Mouse (Mus musculus): ENCODE data around the gene Tgfb3. TPM values are rescaled to one million over a fixed set of nuclear protein-coding genes. Genes with fewer than 3 reads are reported as not detected.

Gene Tgfb3
- polyA plus RNA-seq, 1 experiment, result 1.3 TPM

DNA sequence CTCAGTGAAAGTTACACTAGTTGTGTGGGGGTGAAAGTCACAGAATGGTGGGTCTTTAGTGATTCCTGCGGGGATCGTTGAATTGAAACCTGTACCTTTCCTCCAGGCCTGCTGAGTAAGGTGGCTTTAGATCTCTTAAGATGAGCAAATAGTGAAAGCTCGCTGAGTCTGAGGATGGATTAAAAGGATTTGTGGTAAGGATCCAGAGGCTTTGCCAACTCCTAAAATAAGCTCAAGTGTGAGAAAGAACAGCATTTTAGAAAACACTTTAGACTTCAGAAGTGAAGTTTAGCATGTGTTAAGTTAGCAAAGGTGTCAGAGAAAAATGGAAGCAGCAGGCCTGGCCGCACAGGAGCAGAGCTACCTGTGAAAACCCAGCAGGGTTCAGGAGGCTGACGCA, 61.5 kb downstream of the Tgfb3 start:
- no peaks in the 10 kb centered on the region for H3K36me3 ChIP-seq (ENCODE audit: control insufficient read depth, insufficient read depth, low read length, poor library complexity, severe bottlenecking)
- no peak overlapping the region for H3K27ac ChIP-seq (ENCODE audit: insufficient read depth, low read length)
- H3K4me3 ChIP-seq (ENCODE audit: low read depth, low read length), result no peak overlapping the region
- TF ChIP-seq POLR2A (IDR thresholded peaks at IDR 0.05; ENCODE audit: insufficient read depth, low read length), result no peak
- no peak for TF ChIP-seq EP300 (IDR thresholded peaks at IDR 0.05; ENCODE audit: insufficient read depth, low read depth, low read length)
- TF ChIP-seq CTCF (IDR thresholded peaks at IDR 0.05; ENCODE audit: low read depth, low read length), result no peak
- H3K27me3 ChIP-seq (ENCODE audit: control insufficient read depth, insufficient read depth, low read length, poor library complexity, severe bottlenecking), result no peaks in the 10 kb centered on the region
- no peaks in the 10 kb centered on the region for H3K4me1 ChIP-seq (ENCODE audit: control insufficient read depth, insufficient read depth, low read length)
- no peak overlapping the region for H3K9ac ChIP-seq (ENCODE audit: low read depth, poor library complexity, severe bottlenecking)
- no peaks in the 10 kb centered on the region for H3K9me3 ChIP-seq (replicated peaks; ENCODE audit: control insufficient read depth, insufficient read depth, low read length, poor library complexity, severe bottlenecking)

- no peak overlapping the region for H3K4me3 ChIP-seq (ENCODE audit: low read depth, low read length)
- H3K9me3 ChIP-seq (replicated peaks; ENCODE audit: control insufficient read depth, insufficient read depth, low read length, poor library complexity, severe bottlenecking), result no peaks in the 10 kb centered on the region
- H3K27ac ChIP-seq (ENCODE audit: insufficient read depth, low read length), result no peak overlapping the region
- no peak overlapping the region for H3K9ac ChIP-seq (ENCODE audit: low read depth, poor library complexity, severe bottlenecking)
- TF ChIP-seq POLR2A (IDR thresholded peaks at IDR 0.05; ENCODE audit: insufficient read depth, low read length), result no peak
- no peak for TF ChIP-seq EP300 (IDR thresholded peaks at IDR 0.05; ENCODE audit: insufficient read depth, low read depth, low read length)
- TF ChIP-seq CTCF (IDR thresholded peaks at IDR 0.05; ENCODE audit: low read depth, low read length), result no peak
- no peaks in the 10 kb centered on the region for H3K36me3 ChIP-seq (ENCODE audit: control insufficient read depth, insufficient read depth, low read length, poor library complexity, severe bottlenecking)
- no peaks in the 10 kb centered on the region for H3K4me1 ChIP-seq (ENCODE audit: control insufficient read depth, insufficient read depth, low read length)
- H3K27me3 ChIP-seq (ENCODE audit: control insufficient read depth, insufficient read depth, low read length, poor library complexity, severe bottlenecking), result no peaks in the 10 kb centered on the region
Observed at GRCm38 (mm10) chr12:86015114-86015513, 63.7 kb downstream of the Tgfb3 start.

DNA sequence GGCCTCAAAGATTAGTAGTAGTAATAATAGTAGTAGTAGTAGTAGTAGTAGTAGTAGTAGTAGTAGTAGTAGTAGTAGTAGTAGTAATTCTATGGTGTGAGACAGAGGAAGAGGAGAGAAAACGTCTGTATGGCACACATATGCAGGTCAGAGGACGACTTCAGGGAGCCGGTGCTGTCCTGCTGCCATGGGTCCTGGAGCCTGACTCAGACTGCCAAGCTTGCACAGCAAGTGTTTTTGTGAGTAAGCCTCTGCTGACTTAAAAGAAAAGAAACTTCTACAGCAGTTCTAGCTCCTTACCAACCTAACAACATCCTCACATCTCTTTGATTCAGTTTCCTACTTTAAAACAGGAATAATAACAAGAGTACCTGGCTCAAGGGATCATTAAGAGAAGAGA, 64.2 kb downstream of the Tgfb3 start:
- H3K4me1 ChIP-seq (ENCODE audit: control insufficient read depth, insufficient read depth, low read length), result no peaks in the 10 kb centered on the region
- TF ChIP-seq POLR2A (IDR thresholded peaks at IDR 0.05; ENCODE audit: insufficient read depth, low read length) (no peak), EP300 (IDR thresholded peaks at IDR 0.05; ENCODE audit: insufficient read depth, low read depth, low read length) (no peak), CTCF (IDR thresholded peaks at IDR 0.05; ENCODE audit: low read depth, low read length) (no peak)
- H3K27ac ChIP-seq (ENCODE audit: insufficient read depth, low read length), result no peak overlapping the region

DNA sequence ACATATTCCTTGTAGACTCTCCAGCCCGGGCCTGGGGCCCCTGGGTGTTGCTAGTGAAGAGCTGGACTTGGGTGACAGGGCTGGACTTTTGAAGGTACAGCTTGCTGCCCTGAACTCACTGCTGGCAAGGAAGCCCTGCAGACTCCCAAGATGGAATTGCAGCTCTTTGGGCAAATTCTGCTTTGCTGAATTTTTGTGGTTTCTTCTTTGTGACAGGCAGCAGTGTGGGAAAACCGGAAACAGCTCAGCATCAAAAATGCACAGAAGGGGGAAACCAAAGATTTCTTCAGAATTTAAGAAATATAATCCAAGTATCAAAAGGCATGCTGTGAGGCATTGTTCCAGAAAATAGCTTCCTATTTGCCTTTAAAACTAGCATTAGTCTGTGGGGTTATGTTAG, 64.7 kb downstream of the Tgfb3 start:
- Histone ChIP-seq H3K4me3 (ENCODE audit: low read depth, low read length) (no peak overlapping the region), H3K27me3 (ENCODE audit: control insufficient read depth, insufficient read depth, low read length, poor library complexity, severe bottlenecking) (no peaks in the 10 kb centered on the region), H3K36me3 (ENCODE audit: control insufficient read depth, insufficient read depth, low read length, poor library complexity, severe bottlenecking) (no peaks in the 10 kb centered on the region), H3K9ac (ENCODE audit: low read depth, poor library complexity, severe bottlenecking) (no peak overlapping the region), H3K4me1 (ENCODE audit: control insufficient read depth, insufficient read depth, low read length) (no peaks in the 10 kb centered on the region), H3K9me3 (replicated peaks; ENCODE audit: control insufficient read depth, insufficient read depth, low read length, poor library complexity, severe bottlenecking) (no peaks in the 10 kb centered on the region), H3K27ac (ENCODE audit: insufficient read depth, low read length) (no peak overlapping the region)
- TF ChIP-seq POLR2A (IDR thresholded peaks at IDR 0.05; ENCODE audit: insufficient read depth, low read length), result no peak
- TF ChIP-seq EP300 (IDR thresholded peaks at IDR 0.05; ENCODE audit: insufficient read depth, low read depth, low read length), result no peak
- no peak for TF ChIP-seq CTCF (IDR thresholded peaks at IDR 0.05; ENCODE audit: low read depth, low read length)

More for the DNA sequence above, 64.2 kb downstream of the Tgfb3 start:
- Histone ChIP-seq H3K9me3 (replicated peaks; ENCODE audit: control insufficient read depth, insufficient read depth, low read length, poor library complexity, severe bottlenecking) (no peaks in the 10 kb centered on the region), H3K9ac (ENCODE audit: low read depth, poor library complexity, severe bottlenecking) (no peak overlapping the region), H3K36me3 (ENCODE audit: control insufficient read depth, insufficient read depth, low read length, poor library complexity, severe bottlenecking) (no peaks in the 10 kb centered on the region), H3K4me3 (ENCODE audit: low read depth, low read length) (no peak overlapping the region), H3K27me3 (ENCODE audit: control insufficient read depth, insufficient read depth, low read length, poor library complexity, severe bottlenecking) (no peaks in the 10 kb centered on the region)

- Histone ChIP-seq H3K9ac (ENCODE audit: low read depth, poor library complexity, severe bottlenecking) (no peak overlapping the region), H3K27ac (ENCODE audit: insufficient read depth, low read length) (no peak overlapping the region), H3K4me3 (ENCODE audit: low read depth, low read length) (no peak overlapping the region), H3K36me3 (ENCODE audit: control insufficient read depth, insufficient read depth, low read length, poor library complexity, severe bottlenecking) (no peaks in the 10 kb centered on the region), H3K9me3 (replicated peaks; ENCODE audit: control insufficient read depth, insufficient read depth, low read length, poor library complexity, severe bottlenecking) (no peaks in the 10 kb centered on the region), H3K4me1 (ENCODE audit: control insufficient read depth, insufficient read depth, low read length) (no peaks in the 10 kb centered on the region), H3K27me3 (ENCODE audit: control insufficient read depth, insufficient read depth, low read length, poor library complexity, severe bottlenecking) (no peaks in the 10 kb centered on the region)
- TF ChIP-seq CTCF (IDR thresholded peaks at IDR 0.05; ENCODE audit: low read depth, low read length) (no peak), EP300 (IDR thresholded peaks at IDR 0.05; ENCODE audit: insufficient read depth, low read depth, low read length) (no peak), POLR2A (IDR thresholded peaks at IDR 0.05; ENCODE audit: insufficient read depth, low read length) (no peak)
Observed at GRCm38 (mm10) chr12:86012195-86012594, 66.6 kb downstream of the Tgfb3 start.

DNA sequence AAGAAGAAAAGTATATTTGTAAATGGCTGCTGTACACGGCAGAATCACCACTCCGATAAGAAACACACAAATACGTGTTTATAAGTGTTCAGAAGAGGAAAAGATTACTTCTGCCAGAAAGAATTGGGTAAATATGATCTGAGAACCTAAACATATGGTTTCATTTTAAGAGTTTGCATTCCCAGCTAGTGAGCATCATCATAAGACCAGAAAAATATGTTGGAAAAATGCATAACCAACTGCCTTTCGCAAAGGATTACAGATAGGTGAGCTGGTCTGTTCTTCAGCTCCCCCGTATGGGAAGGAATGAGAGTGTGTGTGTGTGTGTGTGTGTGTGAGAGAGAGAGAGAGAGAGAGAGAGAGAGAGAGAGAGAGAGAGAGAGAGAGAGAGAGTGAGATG, 68.2 kb downstream of the Tgfb3 start:
- TF ChIP-seq CTCF (IDR thresholded peaks at IDR 0.05; ENCODE audit: low read depth, low read length) (no peak), POLR2A (IDR thresholded peaks at IDR 0.05; ENCODE audit: insufficient read depth, low read length) (no peak), EP300 (IDR thresholded peaks at IDR 0.05; ENCODE audit: insufficient read depth, low read depth, low read length) (no peak)
- Histone ChIP-seq H3K9ac (ENCODE audit: low read depth, poor library complexity, severe bottlenecking) (no peak overlapping the region), H3K36me3 (ENCODE audit: control insufficient read depth, insufficient read depth, low read length, poor library complexity, severe bottlenecking) (no peaks in the 10 kb centered on the region), H3K4me3 (ENCODE audit: low read depth, low read length) (no peak overlapping the region), H3K27me3 (ENCODE audit: control insufficient read depth, insufficient read depth, low read length, poor library complexity, severe bottlenecking) (no peaks in the 10 kb centered on the region), H3K9me3 (replicated peaks; ENCODE audit: control insufficient read depth, insufficient read depth, low read length, poor library complexity, severe bottlenecking) (no peaks in the 10 kb centered on the region), H3K27ac (ENCODE audit: insufficient read depth, low read length) (no peak overlapping the region), H3K4me1 (ENCODE audit: control insufficient read depth, insufficient read depth, low read length) (no peaks in the 10 kb centered on the region)

Data from ES-Bruce4 (cell line).